Mouse (Mus musculus) layer of hippocampus, adult 2 months (tissue): ENCODE results near the gene Ppia. TPM values are rescaled to one million over a fixed set of nuclear protein-coding genes. Genes with fewer than 3 reads are reported as not detected.

Experiments used
- DNase-seq, 2 experiments: peaks; one replicate each; pipeline ENCODE4 v3.0.0; 2022; ENCODE audit warnings: low spot score in 2 of 2
- H3K27ac ChIP-seq: fragments of 200-600 bp; 2 replicates; pipeline ENCODE4 v1.8.1; 2022
- H3K4me3 ChIP-seq: fragments of 200-600 bp; 2 replicates; pipeline ENCODE4 v1.8.1; 2022; ENCODE audit warnings: mild to moderate bottlenecking
- CTCF ChIP-seq: fragments of 200-600 bp; conservative IDR thresholded peaks from 2 replicates; pipeline ENCODE4 v1.8.1; 2022; ENCODE audit warnings: antibody characterized with exemption, mild to moderate bottlenecking, moderate library complexity
- total RNA-seq, 2 experiments: library from RNA; stranded (reverse); gene quantifications; 2 replicates each; pipeline ENCODE4 v1.2.3; 2021

Ppia gene
- total RNA-seq, 2 experiments from 2014 or later = 1,589 to 1,677 TPM

DNA sequence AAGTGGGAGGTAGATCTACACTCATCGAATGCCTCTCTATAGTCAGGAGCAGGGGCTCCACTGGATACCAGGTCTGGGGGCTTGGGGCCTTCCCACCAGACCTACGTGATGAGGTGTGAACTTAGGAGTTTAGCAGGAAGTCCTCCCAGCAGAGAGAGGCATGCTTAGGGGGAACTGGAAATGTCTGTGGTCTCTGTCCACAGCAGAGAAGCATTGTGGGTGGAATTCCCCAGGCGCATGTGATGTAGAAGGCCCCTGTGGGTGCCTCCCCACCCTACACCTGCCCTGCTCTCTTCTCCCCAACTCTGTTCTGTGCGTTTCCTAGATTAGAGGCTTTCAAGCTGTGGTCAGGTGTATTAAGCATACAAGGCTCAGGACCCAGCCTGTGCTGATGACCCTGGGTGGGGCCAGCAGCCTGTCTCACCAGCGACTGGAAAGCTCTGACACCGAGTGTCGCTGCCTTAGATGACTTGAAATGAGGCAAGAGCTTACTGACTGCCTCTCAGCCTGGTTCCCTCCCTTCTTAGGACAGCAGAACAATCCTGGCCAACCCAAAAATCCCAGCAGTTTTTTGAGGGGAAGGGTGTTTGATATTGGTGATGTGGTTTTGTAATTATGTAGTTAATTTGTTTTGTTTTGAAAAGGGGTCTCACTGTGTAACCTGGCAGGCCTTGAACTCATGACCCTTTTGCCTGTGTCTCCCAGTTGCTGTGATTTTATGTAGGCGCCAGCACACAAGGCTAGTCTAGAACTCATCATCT, 23.5 kb upstream of the Ppia start:
- no peak for TF ChIP-seq CTCF
- Histone ChIP-seq H3K4me3 (no peak overlapping the region), H3K27ac (no peak overlapping the region)
- no peak for DNase-seq

DNA sequence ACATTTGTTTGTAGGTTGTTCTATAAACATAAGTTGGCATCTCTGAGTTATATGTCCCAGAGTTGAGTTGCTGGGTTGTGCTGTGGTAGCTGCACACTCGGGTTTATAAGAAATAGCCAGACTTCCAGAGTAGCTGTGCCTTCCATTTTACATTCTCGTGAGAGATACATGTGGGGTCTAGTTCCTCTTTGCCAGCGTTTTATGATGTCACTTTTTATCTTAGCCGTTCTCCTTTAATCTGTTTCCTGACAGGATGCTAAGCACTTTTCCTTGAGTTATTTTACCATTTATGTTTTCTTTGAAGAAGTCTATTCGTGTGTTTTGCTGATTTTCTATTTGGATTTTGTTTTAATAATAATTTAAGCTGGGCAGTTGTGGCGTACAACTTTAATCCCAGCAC, 22.4 kb upstream of the Ppia start:
- TF ChIP-seq CTCF = no peak
- Histone ChIP-seq H3K27ac (no peak overlapping the region), H3K4me3 (no peak overlapping the region)
- no peak for DNase-seq

DNA sequence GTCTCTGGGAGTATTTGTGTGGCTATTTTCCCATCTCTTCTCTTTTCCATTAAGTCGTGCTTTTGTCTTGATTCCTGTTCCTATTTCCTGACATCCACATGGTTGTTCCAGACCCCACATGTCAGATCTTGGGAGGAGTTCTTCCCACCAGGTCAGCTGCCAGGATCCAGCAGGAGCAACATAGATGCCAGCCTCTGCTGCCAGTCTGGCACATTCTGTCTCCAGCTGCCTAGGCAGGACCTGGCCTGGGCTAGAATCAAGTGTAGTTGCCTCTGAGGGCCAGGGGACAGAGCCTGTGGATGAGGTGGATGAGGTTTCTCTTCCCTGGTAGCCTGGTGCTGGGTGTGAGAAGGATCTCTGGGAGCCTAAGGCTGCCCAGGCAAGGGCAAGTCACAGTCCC, 21.4 kb upstream of the Ppia start:
- no peak overlapping the region for H3K4me3 ChIP-seq
- peak overlapping the region; percentile 19; the same call in 1 of the 2 replicates for H3K27ac ChIP-seq
- no peak for TF ChIP-seq CTCF
- no peak for DNase-seq

DNA sequence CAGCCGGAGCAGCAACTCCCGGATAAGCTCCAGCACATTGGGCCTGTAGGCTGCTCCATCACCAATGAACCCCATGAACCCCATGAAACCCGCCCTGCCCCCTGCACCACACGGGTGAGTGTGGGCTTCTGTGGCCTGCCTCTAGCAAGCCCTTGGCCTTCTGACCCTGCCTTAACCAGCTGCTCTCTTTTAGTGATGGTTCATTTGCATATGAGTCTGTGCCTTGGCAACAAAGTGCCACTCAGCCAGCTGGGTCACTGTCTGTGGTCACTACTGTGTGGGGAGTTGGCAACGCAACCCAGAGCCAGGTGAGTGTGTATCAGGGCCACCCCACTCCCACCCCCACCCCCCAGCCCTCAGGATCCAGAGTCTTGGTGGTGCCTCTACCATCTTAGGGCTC, 19.7 kb upstream of the Ppia start:
- Histone ChIP-seq H3K27ac (no peak overlapping the region), H3K4me3 (no peak overlapping the region)
- TF ChIP-seq CTCF = no peak
- DNase-seq = no peak

DNA sequence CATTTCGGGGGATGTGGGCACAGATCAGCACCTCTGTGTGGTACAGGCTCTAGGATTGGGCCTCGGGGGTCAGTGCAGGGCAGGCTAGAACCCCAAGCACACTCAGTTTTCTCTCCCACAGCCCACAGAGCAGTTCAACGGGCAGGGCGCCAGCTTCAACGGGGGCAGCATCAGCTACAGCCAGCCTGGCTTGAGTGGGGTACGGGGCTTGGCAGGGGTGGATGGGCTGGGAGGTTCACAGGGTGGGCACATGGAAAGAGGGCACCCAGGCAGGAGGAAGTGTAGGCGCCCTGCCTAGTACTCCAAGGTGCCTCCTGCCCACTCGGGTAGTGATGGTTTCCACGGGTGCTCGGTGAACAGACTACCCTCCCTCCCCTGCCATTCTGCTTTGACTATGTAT, 17.1 kb upstream of the Ppia start:
- Histone ChIP-seq H3K27ac (no peak overlapping the region), H3K4me3 (no peak overlapping the region)
- no peak for DNase-seq
- no peak for TF ChIP-seq CTCF

DNA sequence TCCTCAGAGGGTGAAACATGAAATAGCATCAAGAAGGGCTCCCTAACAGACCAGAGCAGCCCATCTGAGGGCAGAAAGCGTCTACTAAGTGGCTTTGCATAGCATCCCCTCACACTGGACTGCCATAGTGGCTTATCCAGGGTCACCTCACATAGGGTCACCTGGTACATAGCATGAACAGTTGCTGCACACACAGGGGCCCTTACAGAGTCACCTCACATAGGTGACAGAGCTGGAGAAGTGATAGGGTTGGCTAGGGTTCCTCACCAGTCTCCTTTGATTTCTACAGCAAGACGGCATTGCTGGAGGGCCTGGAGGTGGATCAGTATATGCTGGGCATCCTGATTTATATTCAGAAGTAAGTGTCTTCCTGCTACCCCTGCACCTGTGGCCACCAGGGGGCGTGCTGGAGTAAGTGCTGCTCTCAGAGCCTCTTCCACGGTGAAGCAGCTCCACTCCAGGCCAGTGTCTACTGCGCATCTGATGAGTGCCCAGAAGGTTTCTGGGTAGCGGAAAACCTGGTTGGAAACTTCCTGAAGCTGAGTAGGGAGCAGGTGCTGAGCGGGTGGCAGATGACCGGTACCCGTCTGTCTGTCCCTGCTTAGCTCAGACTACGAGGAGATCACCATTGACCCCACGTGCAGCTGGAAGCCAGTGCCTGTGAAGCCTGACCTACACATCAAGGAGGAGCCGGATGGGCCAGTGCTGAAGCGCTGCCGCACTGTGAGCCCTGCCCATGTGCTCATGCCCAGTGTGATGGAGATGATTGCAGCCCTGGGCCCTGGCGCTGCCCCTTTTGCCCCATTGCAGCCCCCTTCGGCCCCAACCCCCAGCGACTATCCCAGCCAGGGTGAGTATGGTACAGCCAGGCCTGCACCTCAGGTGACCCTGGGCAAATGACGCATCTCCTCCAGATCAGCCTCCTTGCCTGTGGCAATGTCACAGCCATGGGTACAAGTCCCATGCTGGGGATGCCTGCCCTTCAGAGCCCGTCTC, 12.4 kb upstream of the Ppia start:
- peak in 1 of 2 experiments; percentile 75 for DNase-seq
- Histone ChIP-seq H3K27ac (no peak overlapping the region), H3K4me3 (no peak overlapping the region)
- TF ChIP-seq CTCF = peak; percentile 88

DNA sequence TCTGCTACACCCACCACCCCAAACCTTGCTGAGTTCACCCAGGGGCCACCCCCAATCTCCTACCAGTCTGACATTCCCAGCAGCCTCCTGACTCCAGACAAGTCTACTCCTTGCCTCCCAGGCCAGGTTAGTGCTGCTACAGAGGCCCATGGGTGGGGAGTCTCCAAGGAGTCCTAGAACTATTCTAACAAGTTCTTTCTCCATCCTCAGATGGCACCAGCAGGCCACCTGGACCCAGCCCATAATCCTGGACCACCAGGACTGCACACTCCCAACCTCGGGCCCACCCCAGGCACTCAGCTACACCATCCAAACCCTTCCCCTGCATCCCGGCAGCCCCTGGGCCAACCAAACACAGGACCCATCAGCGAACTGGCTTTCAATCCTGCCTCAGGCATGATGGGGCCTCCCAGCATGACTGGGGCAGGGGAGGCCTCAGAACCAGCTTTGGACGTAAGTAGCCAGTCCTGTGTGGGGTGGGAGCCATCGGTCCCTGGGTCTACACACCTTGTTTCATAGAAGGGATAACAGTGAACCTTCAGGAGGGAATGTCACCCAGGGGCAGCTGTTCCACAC, 11.3 kb upstream of the Ppia start:
- peak overlapping the region; percentile 84; the same call in 1 of the 2 replicates for H3K27ac ChIP-seq
- no peak overlapping the region for H3K4me3 ChIP-seq
- no peak for DNase-seq
- no peak for TF ChIP-seq CTCF

DNA sequence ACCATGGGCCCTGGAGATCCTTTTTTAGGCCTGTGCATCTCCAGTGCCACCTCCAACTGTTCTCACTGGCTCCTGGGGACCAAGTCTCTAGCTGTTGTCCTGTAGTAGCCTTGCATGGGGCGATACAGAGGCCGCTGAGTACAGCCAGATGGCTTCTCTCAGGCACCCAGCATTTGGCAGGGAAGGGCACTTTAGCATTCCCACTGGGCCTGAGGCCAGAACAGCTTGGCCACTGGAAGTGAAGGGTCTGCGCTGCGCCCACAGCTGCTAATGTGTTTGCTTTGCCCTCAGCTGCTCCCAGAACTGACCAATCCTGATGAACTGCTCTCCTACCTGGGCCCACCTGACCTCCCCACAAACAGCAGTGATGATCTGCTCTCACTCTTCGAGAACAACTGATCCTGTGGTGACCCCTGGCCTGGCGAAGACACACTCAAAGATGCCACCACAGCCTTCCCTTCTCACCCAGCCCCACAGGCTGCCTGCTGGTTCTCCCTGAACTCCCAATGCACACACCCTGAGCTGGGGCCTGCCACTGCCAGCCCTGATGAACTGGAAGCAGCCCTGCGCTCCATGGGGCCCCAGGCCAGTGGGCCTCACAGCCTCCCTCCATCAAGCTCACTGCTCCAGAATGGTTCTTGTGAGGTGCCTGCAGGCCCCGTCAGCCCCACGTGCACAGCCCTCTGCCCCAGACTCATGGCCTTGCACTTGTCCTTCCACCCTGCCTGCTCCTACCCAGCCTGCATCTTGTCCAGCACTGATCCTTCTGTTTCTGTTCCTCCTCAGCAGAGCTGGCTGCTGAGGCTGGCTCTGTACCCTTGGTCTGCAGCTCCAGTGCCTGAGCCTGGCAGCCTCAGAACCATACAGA, 10.3 kb upstream of the Ppia start:
- peak overlapping the region; percentile 84 for H3K27ac ChIP-seq
- H3K4me3 ChIP-seq = no peak overlapping the region
- DNase-seq = no peak
- no peak for TF ChIP-seq CTCF

DNA sequence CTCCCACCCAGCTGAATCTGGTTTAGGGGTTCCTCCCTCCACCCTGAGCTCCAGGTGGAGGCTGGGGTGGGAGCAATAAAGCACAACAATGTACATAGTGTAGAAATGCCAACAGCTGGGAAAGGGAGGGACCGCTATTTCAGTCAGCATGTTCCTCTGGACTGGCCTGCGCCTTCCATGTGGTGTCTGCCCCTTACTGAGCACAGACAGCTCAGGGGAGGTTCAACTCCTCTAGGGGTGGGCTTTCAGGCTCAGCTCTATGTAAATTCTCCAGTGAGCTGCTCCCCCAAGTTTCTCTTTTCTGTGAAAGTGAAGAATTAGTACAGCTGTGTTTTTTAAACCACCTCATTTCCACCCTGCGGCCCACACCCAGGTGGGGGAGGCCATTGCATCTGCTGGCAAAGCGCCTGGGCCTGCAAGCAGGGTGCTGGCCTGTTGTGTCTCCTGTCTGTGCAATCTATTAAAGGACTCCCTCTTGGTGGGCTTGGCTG, 9.6 kb upstream of the Ppia start:
- no peak overlapping the region for H3K4me3 ChIP-seq
- DNase-seq = no peak
- no peak for TF ChIP-seq CTCF
- peak overlapping the region; percentile 84 for H3K27ac ChIP-seq

DNA sequence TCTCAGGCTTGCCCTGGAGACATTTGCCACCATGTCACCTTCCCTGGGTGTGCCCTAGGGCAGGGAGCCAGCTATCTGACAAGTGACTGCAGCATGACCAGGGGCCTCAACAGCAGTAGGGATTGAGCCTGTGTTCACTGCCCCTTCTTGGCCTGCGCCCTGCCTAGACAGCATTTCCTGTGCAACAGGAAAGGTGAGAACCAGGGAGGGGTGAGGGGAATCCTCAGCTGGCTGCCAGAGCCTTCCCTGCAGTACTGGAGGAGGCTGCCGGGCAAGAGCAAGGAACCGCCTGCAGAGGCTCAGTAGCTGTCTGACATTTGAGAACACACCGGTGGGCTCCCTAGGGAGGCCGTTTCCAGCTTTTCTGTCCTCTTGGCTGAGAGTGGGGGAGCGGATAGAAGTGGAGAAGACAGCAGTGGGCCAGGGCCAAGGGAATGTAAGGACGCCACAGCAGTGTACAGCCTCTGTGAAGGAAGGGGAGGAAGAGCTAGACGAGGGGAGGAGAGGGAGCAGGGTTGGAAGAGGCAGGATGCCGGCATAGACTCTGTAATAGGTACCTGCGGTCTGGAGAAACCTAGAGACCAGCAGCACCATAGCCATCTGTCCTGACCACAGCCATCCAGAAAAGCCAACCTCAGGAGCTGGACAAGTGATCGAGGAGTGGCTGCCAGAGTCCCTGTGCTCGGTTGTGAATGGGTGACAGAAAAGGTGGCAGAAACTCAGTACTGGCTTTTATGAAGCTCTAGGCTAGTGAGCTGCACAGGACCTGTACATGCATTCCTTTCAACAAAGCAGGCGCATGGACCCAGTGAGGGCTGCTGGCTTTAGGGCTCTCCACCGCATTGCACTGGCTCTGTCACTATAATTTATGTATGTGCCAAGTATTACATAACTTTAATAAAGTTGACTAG, 8.7 kb upstream of the Ppia start:
- H3K4me3 ChIP-seq = no peak overlapping the region
- no peak for TF ChIP-seq CTCF
- peak overlapping the region; percentile 84 for H3K27ac ChIP-seq
- no peak for DNase-seq

DNA sequence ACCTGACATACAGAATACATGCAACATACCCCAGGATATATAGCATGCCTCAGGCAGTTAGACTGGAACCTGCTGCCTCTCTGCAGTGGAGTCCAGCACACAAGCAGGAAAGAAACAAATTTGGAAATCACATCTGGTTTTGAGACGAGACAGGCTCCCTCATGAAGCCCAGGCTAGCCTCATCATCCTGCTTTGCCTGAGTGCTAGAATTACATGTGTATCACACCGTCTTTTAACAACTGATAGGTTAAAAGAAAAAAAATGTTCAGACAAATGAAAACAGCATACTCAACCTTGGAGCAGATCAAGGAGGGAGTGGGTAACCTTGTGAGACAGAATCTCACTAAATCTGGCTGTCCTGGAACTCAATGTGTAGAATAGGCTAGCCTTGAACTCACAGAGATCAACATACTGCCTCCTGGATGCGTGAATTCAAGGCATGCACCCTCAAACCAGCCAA, 8.1 kb upstream of the Ppia start:
- peak overlapping the region; percentile 84 for H3K27ac ChIP-seq
- TF ChIP-seq CTCF = no peak
- peak in 1 of 2 experiments; percentile 3 for DNase-seq
- H3K4me3 ChIP-seq = no peak overlapping the region
